ENCODE assay signal across 8 mouse cellular contexts in genomic region chr12:12301815-12302214, GRCm38 (mm10). TPM values are rescaled to one million over a fixed set of nuclear protein-coding genes. Genes with fewer than 3 reads are reported as not detected.
DNase-seq lines count a peak whose midpoint lies in the region; ATAC-seq lines count a peak whose summit lies in the region.

No protein-coding gene starts in this region.

- H3K4me2 ChIP-seq in forebrain, embryonic 14.5 days (ENCODE audit: low read length), result no peak overlapping the region
- H3K4me2 ChIP-seq in hindbrain, embryonic 14.5 days (replicated peaks), result no peak overlapping the region

- H3K9ac ChIP-seq in forebrain, embryonic 14.5 days (ENCODE audit: low read length), result no peak overlapping the region
- H3K9ac ChIP-seq in hindbrain, embryonic 14.5 days, result no peak overlapping the region

- peak; percentile 45 for DNase-seq in gastrocnemius, adult 18-20 months (ENCODE audit: low spot score)
- DNase-seq in gastrocnemius, postnatal 36 days, result no peak
- DNase-seq in lung, postnatal 14 days, result peak; percentile 70
- peak; percentile 67 for DNase-seq in thymus, postnatal 0 days (ENCODE audit: low spot score)
- no peak for DNase-seq in forebrain, embryonic 14.5 days (ENCODE audit: low spot score)
- no peak for DNase-seq in hindbrain, embryonic 14.5 days (ENCODE audit: low spot score)

- no peaks in the 10 kb centered on the region for H3K9me3 ChIP-seq in forebrain, embryonic 14.5 days (replicated peaks; ENCODE audit: control insufficient read depth, low read length)
- no peaks in the 10 kb centered on the region for H3K9me3 ChIP-seq in hindbrain, embryonic 14.5 days (ENCODE audit: control insufficient read depth, low read length)

- WGBS in forebrain, embryonic 14.5 days, result 66% methylated on average over 4 of the region's 4 CpGs
- WGBS in hindbrain, embryonic 14.5 days, result 58% methylated on average over 4 of the region's 4 CpGs

- intact Hi-C loops in gastrocnemius, postnatal 36 days (cut with DNase I), result no loop called here

- no peaks in the 10 kb centered on the region for H3K4me1 ChIP-seq in forebrain, embryonic 14.5 days (ENCODE audit: control insufficient read depth, insufficient read depth, low read length)
- H3K4me1 ChIP-seq in hindbrain, embryonic 14.5 days (replicated peaks; ENCODE audit: control insufficient read depth, insufficient read depth, low read length), result no peaks in the 10 kb centered on the region

- no peak overlapping the region for H3K4me3 ChIP-seq in forebrain, embryonic 14.5 days (ENCODE audit: low read depth, low read length)
- no peak overlapping the region for H3K4me3 ChIP-seq in hindbrain, embryonic 14.5 days (replicated peaks; ENCODE audit: low read length)

- peak; percentile 94 for ATAC-seq in common myeloid progenitor, adult 5-6 weeks (replicated peaks; ENCODE audit: low read depth, poor library complexity, severe bottlenecking)
- ATAC-seq in inflammation-experienced regulatory T-cells, adult 6 months, result peak; percentile 93
- ATAC-seq in forebrain, embryonic 14.5 days, result no peak
- ATAC-seq in hindbrain, embryonic 14.5 days (ENCODE audit: low FRiP score), result no peak

- H3K36me3 ChIP-seq in forebrain, embryonic 14.5 days (ENCODE audit: control insufficient read depth, insufficient read depth, low read length), result peaks cover 7% of the 10 kb centered on the region; the same call in 1 of the 2 replicates
- no peaks in the 10 kb centered on the region; the same call in 1 of the 2 replicates for H3K36me3 ChIP-seq in hindbrain, embryonic 14.5 days (replicated peaks; ENCODE audit: control insufficient read depth, insufficient read depth)

- no peak overlapping the region for H3K27ac ChIP-seq in forebrain, embryonic 14.5 days (ENCODE audit: low read depth, low read length)
- H3K27ac ChIP-seq in hindbrain, embryonic 14.5 days, result no peak overlapping the region

- H3K27me3 ChIP-seq in forebrain, embryonic 14.5 days (replicated peaks; ENCODE audit: control insufficient read depth, insufficient read depth, low read length), result no peaks in the 10 kb centered on the region
- H3K27me3 ChIP-seq in hindbrain, embryonic 14.5 days (ENCODE audit: control insufficient read depth, insufficient read depth, low read length), result no peaks in the 10 kb centered on the region

RNA-seq across cellular contexts. Expression of gene Fam49a, which starts 39.9 kb away (rescaled TPM):
- total RNA-seq in gastrocnemius, adult 18-20 months (2021), result 1 to 10 TPM; 3.0 to 4.0 TPM
- 1 to 10 TPM; 4.5 to 5.7 TPM for total RNA-seq in gastrocnemius, postnatal 36 days (2021)
- total RNA-seq in common myeloid progenitor, adult 5-6 weeks (2017), result 15.6 and 16.5 TPM in 2 replicates
- 10 to 100 TPM; 45.2 to 55.3 (median 53.3) TPM for polyA plus RNA-seq in inflammation-experienced regulatory T-cells, adult 6 months (2017; shearing (Covaris generic))
- 8.2 and 8.7 TPM in 2 replicates for polyA plus RNA-seq in thymus, postnatal 0 days (2015; fragmentation: Nextera tagmentation; extraction: Ambion mirVana)
- 131 and 182 TPM in 2 replicates for polyA plus RNA-seq in forebrain, embryonic 14.5 days (2014; fragmentation: Nextera tagmentation; extraction: Ambion mirVana)
- 66.3 and 80.7 TPM in 2 replicates for polyA plus RNA-seq in hindbrain, embryonic 14.5 days (2014; fragmentation: Nextera tagmentation; extraction: Ambion mirVana)

Comparison
In these comparisons a context has a peak if more than half of its experiments do, and no peak if none do; other contexts are left out.
1. DNase-seq: peak in gastrocnemius, adult 18-20 months (single experiment), lung, postnatal 14 days (single experiment) and thymus, postnatal 0 days (single experiment); none in gastrocnemius, postnatal 36 days (0 of 2), forebrain, embryonic 14.5 days (single experiment) and hindbrain, embryonic 14.5 days (single experiment).
2. ATAC-seq: peak in common myeloid progenitor, adult 5-6 weeks (single experiment) and inflammation-experienced regulatory T-cells, adult 6 months (single experiment); none in forebrain, embryonic 14.5 days (single experiment) and hindbrain, embryonic 14.5 days (single experiment).